1 mouse cellular context compared by ENCODE assay signal in genomic region chr11:120581490-120582267, GRCm38 (mm10).
A peak's percentile ranks its signal among the peaks of the same experiment; 100 is the strongest.
TF ChIP-seq lines count a peak whose summit lies in the region.

Gene Arhgdia, minus strand, starts transcription at chr11:120581624.

TF ChIP-seq in CH12.LX, 34 proteins besides CTCF, POLR2A, EP300 and RAD21 (continued from another document):
- peak; percentile 74; the same call in 1 of the 2 replicates for TF ChIP-seq MAZ (IDR thresholded peaks at IDR 0.05; ENCODE audit: low read depth, low read length)
- no peak for TF ChIP-seq ZNF384 (IDR thresholded peaks at IDR 0.05; ENCODE audit: low read depth, low read length)
- peak; percentile 97 for TF ChIP-seq MAX (IDR thresholded peaks at IDR 0.05; ENCODE audit: low read length)
- TF ChIP-seq E2F4 (IDR thresholded peaks at IDR 0.05; ENCODE audit: insufficient replicate concordance, low read depth, low read length): 0 out of 2 replicates have a peak, but pooled peaks have one; percentile 51
TF ChIP-seq in CH12.LX: peak in this region for 23.
